Mouse (Mus musculus) right cerebral cortex, postnatal 36 days (tissue): ENCODE results near the gene Zfyve26.
"Not testable (repeated sequence)": the region's sequence is repeated elsewhere in the genome, so short reads cannot be mapped to it uniquely, and the experiment has no call there.

Experiments
- DNase-seq, 2 experiments: peaks; one replicate each; pipeline ENCODE4 v3.0.0; 2022; ENCODE audit warnings: low spot score in 2 of 2, mixed read lengths in 1 of 2

Zfyve26 gene

GRCm38 (mm10) chr12:79261035-79261434 lies 35.1 kb downstream of the Zfyve26 start:
- no peak for DNase-seq

DNA sequence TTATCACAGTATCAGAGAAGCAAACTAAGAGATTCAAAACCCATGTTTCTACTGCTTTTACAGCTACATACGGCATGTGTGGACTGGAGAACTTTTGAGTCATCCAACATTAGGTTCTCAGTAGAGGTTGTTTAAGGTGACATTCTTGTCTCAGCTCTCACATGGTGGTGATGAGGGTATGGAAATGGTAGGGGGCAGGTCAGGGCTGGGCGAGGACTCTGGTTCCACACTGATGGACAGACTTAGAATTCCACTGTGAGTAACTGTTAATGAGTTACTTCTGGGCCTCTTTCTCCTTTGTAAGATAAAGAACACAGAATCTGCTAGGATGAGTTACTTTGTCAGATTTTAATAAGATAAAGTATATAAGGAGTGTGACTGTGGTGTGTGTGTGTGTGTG lies 36.0 kb downstream of the Zfyve26 start:
- no peak for DNase-seq

DNA sequence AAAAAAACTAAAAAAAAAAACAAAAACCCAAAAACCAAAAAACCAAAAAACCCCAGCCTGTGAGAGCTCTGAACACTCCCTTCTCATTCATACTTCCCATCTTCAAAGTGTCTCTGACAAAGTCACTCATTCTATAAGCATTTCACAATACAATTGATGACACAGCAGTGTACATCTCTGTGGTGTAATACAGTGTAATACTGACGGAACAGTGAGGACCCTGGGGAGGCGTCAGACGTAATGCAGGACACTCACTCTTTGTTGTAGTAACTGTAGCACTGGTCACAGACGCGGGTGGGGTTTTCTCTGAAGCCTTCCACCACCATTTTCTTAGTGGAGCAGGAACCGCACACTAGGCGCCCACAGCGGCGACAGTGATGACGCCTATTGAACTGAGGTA lies 41.1 kb downstream of the Zfyve26 start:
- no peak for DNase-seq

GRCm38 (mm10) chr12:79253294-79254053 lies 42.6 kb downstream of the Zfyve26 start:
- DNase-seq: no peak

GRCm38 (mm10) chr12:79248110-79248509 lies 48.0 kb downstream of the Zfyve26 start:
- DNase-seq: no peak

- DNase-seq: no peak
Observed at GRCm38 (mm10) chr12:79242921-79243320, 53.2 kb downstream of the Zfyve26 start.

GRCm38 (mm10) chr12:79241985-79242384 lies 54.1 kb downstream of the Zfyve26 start:
- DNase-seq: no peak

- no peak for DNase-seq
Observed at GRCm38 (mm10) chr12:79235485-79236080, 60.5 kb downstream of the Zfyve26 start.

DNA sequence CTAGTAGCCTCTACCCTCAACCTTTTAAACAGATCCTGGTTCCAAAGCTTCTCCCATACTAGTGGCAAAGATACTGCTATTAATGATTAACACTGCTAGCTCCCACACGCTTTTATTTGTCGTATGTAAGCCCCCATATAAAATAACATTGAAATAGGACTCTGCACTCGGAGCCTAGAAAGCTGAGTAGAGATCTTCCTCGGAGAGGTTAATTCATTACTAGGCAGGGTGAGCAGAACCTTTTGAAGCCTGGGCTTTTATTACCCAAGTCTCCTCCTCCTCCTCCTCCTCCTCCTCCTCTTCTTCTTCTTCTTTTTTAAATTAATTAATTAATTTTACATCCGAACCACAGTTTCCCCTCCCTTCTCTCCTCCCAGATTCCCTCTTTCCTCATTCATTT lies 78.6 kb downstream of the Zfyve26 start:
- DNase-seq: no peak

GRCm38 (mm10) chr12:79211447-79211846 lies 84.7 kb downstream of the Zfyve26 start:
- DNase-seq: no peak

DNA sequence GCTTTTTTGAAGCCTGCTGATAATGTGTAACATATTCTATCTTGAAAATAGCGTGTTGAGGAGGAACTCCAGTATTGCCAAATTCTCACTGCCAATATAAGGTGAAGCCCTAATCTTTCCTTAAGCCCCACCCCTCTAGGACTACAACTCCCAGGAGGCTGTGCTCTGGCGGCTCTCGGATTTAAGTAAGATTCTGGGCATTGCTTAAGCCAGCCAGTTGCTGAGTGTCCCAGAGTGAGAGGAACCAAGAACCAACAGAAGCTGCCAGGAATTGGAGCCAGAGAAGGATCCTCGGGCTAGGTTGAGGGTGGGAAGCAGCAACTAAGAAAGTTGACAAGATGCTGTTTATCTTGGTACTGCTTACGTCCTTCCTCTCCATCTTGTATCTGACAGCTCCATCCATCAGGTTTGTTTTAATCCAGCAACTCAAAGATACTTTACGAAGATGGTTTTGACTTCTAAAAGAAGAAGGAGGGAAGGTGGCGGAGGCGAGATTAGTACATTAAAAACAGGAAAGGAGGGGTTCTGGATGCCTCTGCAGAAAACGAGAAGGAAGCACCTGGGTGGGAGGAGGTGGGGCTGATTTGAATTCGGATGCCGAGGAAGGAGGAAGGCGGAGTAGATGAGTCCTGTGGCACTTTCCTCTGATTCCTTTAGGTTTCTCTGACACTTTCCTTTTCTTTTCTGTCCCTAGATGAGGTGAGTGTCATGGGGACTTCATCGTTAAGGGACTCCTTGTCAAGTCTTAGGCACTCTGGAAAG lies 87.2 kb downstream of the Zfyve26 start, which contains the start of gene Rdh12:
TSS of gene Rdh12 (plus strand) at position 212 of the 762 bp plus-strand sequence.
- DNase-seq: peak; percentile 14 to 22

GRCm38 (mm10) chr12:79201882-79202281 lies 94.2 kb downstream of the Zfyve26 start:
- DNase-seq: no peak

DNA sequence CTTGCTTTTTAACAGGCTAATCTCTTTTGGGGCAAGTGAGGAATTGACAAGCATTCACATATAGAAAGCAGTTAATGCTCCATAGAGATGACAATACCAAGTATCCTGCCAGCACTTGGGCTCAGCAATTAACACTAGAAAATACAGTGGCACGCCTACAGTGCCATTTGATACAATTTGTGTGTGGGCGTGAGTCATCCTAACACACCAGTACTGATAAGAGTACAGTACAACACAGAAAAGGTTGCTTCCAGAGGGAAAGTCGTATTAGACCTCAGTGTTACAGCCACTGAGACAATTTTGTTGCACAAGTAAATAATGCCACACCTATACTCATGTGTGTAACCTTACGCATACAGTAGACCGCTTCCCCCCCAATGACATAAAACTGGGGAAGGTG lies 99.0 kb downstream of the Zfyve26 start:
- no peak for DNase-seq

- DNase-seq: peak; percentile 32 to 38
Observed at GRCm38 (mm10) chr12:79193441-79193840, 102.7 kb downstream of the Zfyve26 start.

GRCm38 (mm10) chr12:79192193-79192592 lies 103.9 kb downstream of the Zfyve26 start, which contains the start of gene Rdh11:
Gene Rdh11, minus strand, starts transcription at chr12:79192293.
- DNase-seq: no peak

DNA sequence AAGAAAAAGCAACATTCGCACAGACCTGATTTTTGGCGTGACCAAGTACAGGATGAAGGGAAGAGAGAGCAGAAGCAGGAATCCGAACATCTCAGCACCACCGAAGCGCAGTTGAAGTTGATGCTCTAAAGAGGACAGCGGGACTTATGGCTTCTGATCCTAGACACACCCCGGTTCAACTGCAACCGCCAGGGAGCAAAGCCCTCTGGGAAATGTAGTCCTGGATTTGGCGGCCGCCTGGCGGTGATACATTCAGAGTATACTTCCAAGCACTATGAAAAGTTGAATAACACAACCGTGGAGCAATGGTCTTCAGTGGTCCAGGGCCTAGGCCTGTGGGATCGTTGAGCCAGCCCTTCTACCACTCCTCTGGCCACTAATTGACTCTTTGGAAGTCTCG lies 104.4 kb downstream of the Zfyve26 start:
- DNase-seq: peak; percentile 54 to 64

GRCm38 (mm10) chr12:79190931-79191673 lies 105.0 kb downstream of the Zfyve26 start:
- DNase-seq: peak; percentile 48 to 77

GRCm38 (mm10) chr12:79185160-79185559 lies 110.9 kb downstream of the Zfyve26 start:
- not testable (repeated sequence) for DNase-seq
